8 mouse cellular contexts compared by ENCODE assay signal in genomic region chr3:55373689-55374088, GRCm38 (mm10).
DNase-seq lines count a peak whose midpoint lies in the region; ATAC-seq and TF ChIP-seq lines count a peak whose summit lies in the region.

No protein-coding gene starts in this region.

- no peak for TF ChIP-seq POLR2A in brain, embryonic 14.5 days (IDR thresholded peaks at IDR 0.05; ENCODE audit: borderline replicate concordance, extremely low read depth, insufficient read depth, insufficient read length, poor library complexity, severe bottlenecking)

- peak overlapping the region; percentile 55 for H3K4me2 ChIP-seq in liver, postnatal 0 days (ENCODE audit: low read depth, low read length)

- no peak for ATAC-seq in liver, postnatal 0 days

- TF ChIP-seq EP300 in liver, postnatal 0 days (IDR thresholded peaks at IDR 0.05; ENCODE audit: low read depth) = no peak

- no peaks in the 10 kb centered on the region for H3K27me3 ChIP-seq in E14TG2a.4 (ENCODE audit: insufficient read depth, low read length)
- peaks cover 9% of the 10 kb centered on the region; the same call in 1 of the 2 replicates for H3K27me3 ChIP-seq in forebrain, embryonic 10.5 days (ENCODE audit: poor library complexity, severe bottlenecking)
- H3K27me3 ChIP-seq in liver, postnatal 0 days (ENCODE audit: insufficient read depth, low read length) = no peaks in the 10 kb centered on the region

- WGBS in forebrain, embryonic 10.5 days = 7% methylated on average over 11 of the region's 11 CpGs
- WGBS in liver, postnatal 0 days (ENCODE audit: insufficient replicate concordance) = 3% methylated on average over 11 of the region's 11 CpGs

- peak; percentile 96 for DNase-seq in brain, embryonic 14.5 days (ENCODE audit: low read depth)
- peak; percentile 58 for DNase-seq in forebrain, embryonic 10.5 days (ENCODE audit: extremely low spot score, low spot score)
- DNase-seq in heart, postnatal 4 days = peak; percentile 51
- DNase-seq in layer of hippocampus, adult 8-10 months (ENCODE audit: low spot score in 2 of 2) = peak; percentile 80
- no peak for DNase-seq in liver, postnatal 0 days
- DNase-seq in ovary, postnatal 36 days (ENCODE audit: low spot score) = peak; percentile 21
- DNase-seq in spleen, postnatal 14 days (ENCODE audit: low spot score in 2 of 2) = no peak

- peak overlapping the region; percentile 40; the same call in 1 of the 2 replicates for H3K27ac ChIP-seq in forebrain, embryonic 10.5 days
- H3K27ac ChIP-seq in liver, postnatal 0 days (ENCODE audit: low read depth) = no peak overlapping the region

- no peak overlapping the region for H3K9ac ChIP-seq in liver, postnatal 0 days (replicated peaks)

- no peaks in the 10 kb centered on the region for H3K36me3 ChIP-seq in E14TG2a.4 (ENCODE audit: insufficient read depth, low read length)
- no peaks in the 10 kb centered on the region for H3K36me3 ChIP-seq in forebrain, embryonic 10.5 days (replicated peaks)
- no peaks in the 10 kb centered on the region for H3K36me3 ChIP-seq in liver, postnatal 0 days (replicated peaks; ENCODE audit: insufficient read depth, low read length)

- no peak overlapping the region for H3K4me3 ChIP-seq in E14TG2a.4 (replicated peaks; ENCODE audit: low read length)
- peak overlapping the region; percentile 47 for H3K4me3 ChIP-seq in forebrain, embryonic 10.5 days
- H3K4me3 ChIP-seq in liver, postnatal 0 days (ENCODE audit: low read depth, low read length) = no peak overlapping the region

- peak; percentile 41 for TF ChIP-seq CTCF in E14TG2a.4 (conservative IDR thresholded peaks at IDR 0.05; ENCODE audit: low read length)
- TF ChIP-seq CTCF in brain, embryonic 14.5 days (IDR thresholded peaks at IDR 0.05; ENCODE audit: borderline replicate concordance, extremely low read depth, insufficient read depth, insufficient read length) = peak; percentile 61; the same call in 1 of the 2 replicates
- TF ChIP-seq CTCF in liver, postnatal 0 days (IDR thresholded peaks at IDR 0.05; ENCODE audit: low read depth) = peak; percentile 44

- H3K9me3 ChIP-seq in E14TG2a.4 (ENCODE audit: low read length) = no peaks in the 10 kb centered on the region
- no peaks in the 10 kb centered on the region for H3K9me3 ChIP-seq in forebrain, embryonic 10.5 days
- H3K9me3 ChIP-seq in liver, postnatal 0 days (ENCODE audit: low read length) = no peaks in the 10 kb centered on the region

- no peaks in the 10 kb centered on the region for H3K4me1 ChIP-seq in E14TG2a.4 (replicated peaks; ENCODE audit: low read depth, low read length)
- H3K4me1 ChIP-seq in forebrain, embryonic 10.5 days = peaks cover 3% of the 10 kb centered on the region; the same call in 1 of the 2 replicates
- H3K4me1 ChIP-seq in liver, postnatal 0 days (ENCODE audit: insufficient read depth) = no peaks in the 10 kb centered on the region

Comparison
In these comparisons a context has a peak if more than half of its experiments do, and no peak if none do; other contexts are left out.
1. DNase-seq: peak in brain, embryonic 14.5 days (single experiment), forebrain, embryonic 10.5 days (single experiment), heart, postnatal 4 days (single experiment), layer of hippocampus, adult 8-10 months (2 of 2) and ovary, postnatal 36 days (single experiment); none in liver, postnatal 0 days (single experiment) and spleen, postnatal 14 days (0 of 2).
2. Peak in every context shown above with its lines, with median percentiles within 50 percentile points of each other: CTCF ChIP-seq.